Mouse (Mus musculus): ENCODE data around the gene Gm20605.

DNA sequence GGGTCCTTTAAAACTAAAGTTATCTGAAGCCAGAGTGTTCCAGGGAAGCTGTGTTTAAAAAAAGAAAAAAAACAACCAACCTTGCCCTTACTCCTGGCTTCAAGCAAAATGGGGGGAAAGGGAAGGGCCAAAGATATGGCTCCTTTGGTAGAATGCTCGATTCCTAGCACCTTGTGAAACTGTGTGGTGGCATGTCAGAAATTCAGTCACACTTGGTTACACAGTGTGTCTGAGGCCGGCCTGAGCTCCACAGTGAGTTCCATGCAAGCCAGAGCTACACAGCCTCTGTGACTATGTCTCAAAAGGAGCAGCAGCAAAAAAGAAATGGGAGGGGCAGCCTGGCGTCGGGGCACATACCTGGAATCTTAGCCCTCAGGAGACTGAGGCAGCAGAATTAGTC lies 20.3 kb downstream of the Gm20605 start:
- TF ChIP-seq CTCF (IDR thresholded peaks at IDR 0.05; ENCODE audit: low read depth) (no peak), EP300 (IDR thresholded peaks at IDR 0.05; ENCODE audit: low read depth) (no peak)

Data from liver, postnatal 0 days (tissue).